Mouse (Mus musculus) midbrain, embryonic 10.5 days (tissue): ENCODE measurements at regions not wholly inside any gene's neighbourhood (a gene's known extent, or its start where the extent isn't known, plus 50 kb on each side); places are given as distances from the start of the nearest gene placed in this dataset.

Experiments
- DNase-seq: peaks from one replicate; pipeline ENCODE4 v3.0.0-alpha.2; 2017; ENCODE audit warnings: low spot score
- H3K27ac ChIP-seq: fragments of 300-500 bp; sonication (generic); replicated peaks from 2 replicates; pipeline ENCODE4 v1.5.1; 2016; ENCODE audit warnings: mild to moderate bottlenecking
- H3K27me3 ChIP-seq: fragments of 300-500 bp; sonication (generic); 2 replicates; pipeline ENCODE4 v1.6.1; 2016; ENCODE audit warnings: low read depth, mild to moderate bottlenecking; ENCODE audit not compliant: poor library complexity, severe bottlenecking
- H3K36me3 ChIP-seq: fragments of 300-500 bp; sonication (generic); 2 replicates; pipeline ENCODE4 v1.6.1; 2016; ENCODE audit warnings: mild to moderate bottlenecking, moderate library complexity
- H3K4me1 ChIP-seq: fragments of 300-500 bp; sonication (generic); 2 replicates; pipeline ENCODE4 v1.6.1; 2016
- H3K4me3 ChIP-seq: fragments of 300-500 bp; sonication (generic); 2 replicates; pipeline ENCODE4 v1.5.1; 2016; ENCODE audit warnings: mild to moderate bottlenecking, moderate library complexity
- H3K9me3 ChIP-seq: fragments of 300-500 bp; sonication (generic); replicated peaks from 2 replicates; pipeline ENCODE4 v1.6.1; 2016; ENCODE audit warnings: mild to moderate bottlenecking
- WGBS: fragments of 180-500 bp; shearing (Covaris S2); methylation state at CpG from one replicate; pipeline ENCODE4 v1.1.7; 2016; 5-methylcytosine and 5-hydroxymethylcytosine counted together

- 89% methylated on average over 5 of the region's 5 CpGs for WGBS
Measured at GRCm38 (mm10) chr14:60495441-60495840, 122.4 kb downstream of the Amer2 start.

DNA sequence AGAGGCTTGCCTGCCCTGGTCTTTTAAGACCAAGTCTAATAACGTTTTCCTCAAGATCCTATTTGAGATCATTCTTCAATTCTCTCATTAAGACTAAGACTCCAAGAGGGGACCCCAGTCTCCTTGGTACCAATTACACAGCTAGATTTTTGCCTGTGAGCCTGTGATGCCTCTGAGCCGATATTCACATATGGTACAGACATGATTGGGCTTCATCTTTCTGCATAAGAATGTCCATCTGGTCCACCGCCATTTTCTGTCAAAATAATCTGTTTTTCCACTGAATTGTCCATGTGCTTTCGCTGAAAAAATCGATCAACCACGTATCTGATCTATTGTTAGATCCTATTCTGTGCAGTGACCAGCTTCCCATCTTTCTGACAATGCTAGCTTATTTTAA lies 129.5 kb downstream of the Amer2 start:
- no peaks in the 10 kb centered on the region for H3K27me3 ChIP-seq
- DNase-seq, result no peak

More at GRCm38 (mm10) chr14:60495441-60495840, 122.4 kb downstream of the Amer2 start:
- no peak overlapping the region for H3K4me3 ChIP-seq
- H3K4me1 ChIP-seq, result no peaks in the 10 kb centered on the region
- no peak overlapping the region for H3K27ac ChIP-seq
- H3K27me3 ChIP-seq, result no peaks in the 10 kb centered on the region
- H3K9me3 ChIP-seq, result no peaks in the 10 kb centered on the region
- peaks cover 14% of the 10 kb centered on the region for H3K36me3 ChIP-seq
- DNase-seq, result no peak

DNA sequence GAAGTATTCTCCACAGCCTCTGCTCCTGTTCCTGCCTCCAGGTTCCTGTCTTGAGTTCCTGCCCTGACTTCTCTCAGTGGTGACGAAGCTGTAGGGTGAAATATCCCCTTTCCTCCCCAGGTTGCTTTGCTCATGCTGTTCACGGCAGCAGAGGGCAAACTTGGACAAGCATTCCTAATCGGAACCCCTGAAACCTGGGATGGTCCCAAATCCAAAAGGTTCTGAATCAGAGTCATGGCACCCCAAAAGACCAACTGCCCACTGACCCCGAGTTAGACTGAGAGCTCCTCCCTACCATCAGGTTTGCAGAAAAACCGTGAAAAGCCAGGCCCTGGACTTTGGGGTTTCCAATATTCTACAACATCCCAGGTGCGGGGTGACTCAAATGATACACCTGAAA lies 128.7 kb upstream of the Spata13 start:
- H3K27me3 ChIP-seq, result no peaks in the 10 kb centered on the region
- H3K4me3 ChIP-seq, result no peak overlapping the region
- H3K4me1 ChIP-seq, result peaks cover 7% of the 10 kb centered on the region; the same call in 1 of the 2 replicates
- no peak for DNase-seq
- H3K27ac ChIP-seq, result no peak overlapping the region
- no peaks in the 10 kb centered on the region for H3K9me3 ChIP-seq
- 0 out of 2 replicates have a peak, but pooled peaks cover 2% of the 10 kb centered on the region for H3K36me3 ChIP-seq
- WGBS, result 90% methylated on average over 6 of the region's 6 CpGs

More for the DNA sequence above, 129.5 kb downstream of the Amer2 start:
- H3K9me3 ChIP-seq, result no peaks in the 10 kb centered on the region
- H3K36me3 ChIP-seq, result 0 out of 2 replicates have a peak, but pooled peaks cover 2% of the 10 kb centered on the region
- no peak overlapping the region for H3K4me3 ChIP-seq
- 85% methylated on average over 6 of the region's 6 CpGs for WGBS
- H3K27ac ChIP-seq, result no peak overlapping the region
- peaks cover 7% of the 10 kb centered on the region; the same call in 1 of the 2 replicates for H3K4me1 ChIP-seq

DNA sequence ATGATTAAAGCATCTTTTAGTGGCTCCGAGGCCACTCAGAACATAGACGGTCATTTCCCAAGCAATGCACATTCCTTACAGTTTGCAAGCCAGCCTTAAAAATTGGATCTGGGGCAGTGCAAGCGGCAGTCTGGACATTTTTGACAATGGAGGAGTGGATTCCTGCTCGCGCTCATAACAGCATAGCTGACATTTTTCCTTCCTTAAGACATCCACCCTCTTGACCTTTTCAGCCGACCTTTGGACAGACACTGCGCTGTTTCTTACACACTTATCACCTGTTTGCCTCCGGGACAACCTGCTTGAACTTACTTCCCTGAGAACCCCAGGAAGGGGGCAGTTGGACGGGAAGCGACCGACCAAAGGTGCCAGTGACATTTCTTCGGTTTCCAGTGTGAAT lies 127.5 kb upstream of the Spata13 start:
- 85% methylated on average over 12 of the region's 12 CpGs for WGBS
- Histone ChIP-seq H3K4me3 (no peak overlapping the region), H3K4me1 (peaks cover 7% of the 10 kb centered on the region; the same call in 1 of the 2 replicates), H3K27ac (no peak overlapping the region), H3K27me3 (no peaks in the 10 kb centered on the region), H3K9me3 (no peaks in the 10 kb centered on the region), H3K36me3 (0 out of 2 replicates have a peak, but pooled peaks cover 2% of the 10 kb centered on the region)
- no peak for DNase-seq

DNA sequence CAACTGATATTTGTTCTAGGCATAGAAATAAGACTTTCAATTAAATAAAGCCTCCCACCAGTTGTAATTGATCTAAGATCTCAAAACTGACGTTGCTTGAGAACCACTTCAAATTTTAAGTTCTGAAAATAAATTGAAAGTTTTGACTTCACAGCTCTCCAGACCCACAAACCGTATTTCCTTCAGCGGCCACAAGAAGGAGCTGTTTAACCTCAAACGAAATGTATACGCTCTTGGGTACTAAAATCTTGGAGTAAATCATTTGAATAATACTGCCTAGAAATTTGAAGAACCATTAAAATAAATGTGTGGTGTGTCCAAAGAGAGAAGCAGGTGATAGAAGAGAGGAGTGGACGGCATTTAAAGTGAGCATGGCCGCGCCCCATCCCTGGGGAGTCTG lies 120.2 kb upstream of the Spata13 start:
- WGBS, result 30% methylated on average over 8 of the region's 8 CpGs
- H3K4me1 ChIP-seq, result no peaks in the 10 kb centered on the region
- no peaks in the 10 kb centered on the region for H3K9me3 ChIP-seq
- H3K4me3 ChIP-seq, result no peak overlapping the region
- H3K36me3 ChIP-seq, result 0 out of 2 replicates have a peak, but pooled peaks cover 5% of the 10 kb centered on the region
- no peaks in the 10 kb centered on the region for H3K27me3 ChIP-seq
- peak; percentile 52 for DNase-seq
- no peak overlapping the region for H3K27ac ChIP-seq

- 91% methylated on average over 12 of the region's 12 CpGs for WGBS
- no peaks in the 10 kb centered on the region for H3K27me3 ChIP-seq
- H3K27ac ChIP-seq, result no peak overlapping the region
- H3K9me3 ChIP-seq, result no peaks in the 10 kb centered on the region
- H3K36me3 ChIP-seq, result 0 out of 2 replicates have a peak, but pooled peaks cover 5% of the 10 kb centered on the region
- H3K4me1 ChIP-seq, result no peaks in the 10 kb centered on the region
- H3K4me3 ChIP-seq, result no peak overlapping the region
- DNase-seq, result no peak
Measured at GRCm38 (mm10) chr14:60515094-60515786, 118.6 kb upstream of the Spata13 start.

DNA sequence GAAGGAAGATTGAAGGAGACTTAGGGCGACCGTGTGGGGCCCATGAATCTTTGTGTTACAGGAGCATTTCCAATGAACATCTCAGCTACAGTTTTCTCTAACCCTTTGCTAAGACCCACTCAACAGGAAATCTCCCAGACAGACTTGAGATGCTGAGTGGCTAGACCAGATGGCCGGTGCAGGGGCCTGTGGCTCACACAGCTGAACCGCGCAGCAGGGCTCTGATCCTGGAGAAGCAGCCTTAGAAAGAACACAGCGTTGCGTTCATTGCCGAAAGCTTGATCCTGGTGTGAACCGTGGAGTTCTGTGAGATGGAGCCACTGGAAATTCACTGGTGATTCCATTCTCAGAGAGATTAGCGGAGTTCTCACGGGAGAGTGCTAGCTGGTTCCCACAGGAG lies 115.9 kb upstream of the Spata13 start:
- H3K9me3 ChIP-seq, result no peaks in the 10 kb centered on the region
- H3K27me3 ChIP-seq, result no peaks in the 10 kb centered on the region
- DNase-seq, result no peak
- WGBS, result 94% methylated on average over 11 of the region's 11 CpGs
- H3K27ac ChIP-seq, result no peak overlapping the region
- H3K4me1 ChIP-seq, result no peaks in the 10 kb centered on the region
- H3K36me3 ChIP-seq, result 0 out of 2 replicates have a peak, but pooled peaks cover 5% of the 10 kb centered on the region
- H3K4me3 ChIP-seq, result no peak overlapping the region

DNA sequence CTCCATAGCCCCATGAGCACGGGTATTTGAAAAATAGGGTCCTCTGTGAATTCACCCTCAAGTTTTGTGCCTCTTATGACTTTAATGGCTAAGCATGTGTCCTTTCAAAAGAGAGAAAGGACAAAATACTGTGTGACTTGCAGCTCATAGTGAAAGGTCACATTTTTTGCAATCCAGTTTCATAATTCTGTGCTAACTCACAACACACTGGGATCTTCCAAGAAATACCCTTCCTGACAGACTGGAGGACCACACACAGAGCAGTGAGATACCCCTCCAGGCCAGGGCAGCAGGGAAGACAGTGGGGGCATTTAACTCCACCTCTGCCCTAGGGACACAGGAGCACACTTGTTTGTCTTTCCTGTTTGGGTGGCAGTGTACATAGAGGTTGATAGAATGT lies 110.8 kb upstream of the Spata13 start:
- H3K27ac ChIP-seq, result no peak overlapping the region
- no peaks in the 10 kb centered on the region for H3K27me3 ChIP-seq
- H3K4me3 ChIP-seq, result no peak overlapping the region
- peaks cover 10% of the 10 kb centered on the region for H3K4me1 ChIP-seq
- no peak for DNase-seq
- no peaks in the 10 kb centered on the region for H3K9me3 ChIP-seq
- H3K36me3 ChIP-seq, result 0 out of 2 replicates have a peak, but pooled peaks cover 3% of the 10 kb centered on the region
- WGBS, result 74% methylated on average over 1 of the region's 1 CpGs

DNA sequence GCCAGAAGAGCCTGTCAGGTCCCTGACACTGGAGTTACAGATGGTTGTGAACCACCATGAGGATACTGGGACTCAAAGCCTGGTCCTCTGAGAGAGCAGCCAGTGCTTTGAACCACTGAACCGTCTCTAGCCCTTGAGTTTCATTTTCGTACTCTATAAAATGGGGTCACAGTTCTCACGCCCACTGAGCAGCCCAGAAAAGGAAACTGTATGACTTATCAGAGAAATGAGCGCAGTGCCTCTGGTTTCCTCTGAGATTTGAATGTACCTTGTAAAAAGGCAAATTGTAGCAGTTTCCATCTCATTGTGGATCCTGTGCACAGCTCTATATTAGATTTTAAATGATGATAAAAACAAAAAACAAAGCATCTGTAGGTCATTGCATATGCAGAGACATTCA lies 108.9 kb upstream of the Spata13 start:
- Histone ChIP-seq H3K36me3 (no peaks in the 10 kb centered on the region), H3K4me3 (no peak overlapping the region), H3K27ac (no peak overlapping the region), H3K4me1 (peaks cover 19% of the 10 kb centered on the region), H3K27me3 (no peaks in the 10 kb centered on the region), H3K9me3 (no peaks in the 10 kb centered on the region)
- 86% methylated on average over 4 of the region's 4 CpGs for WGBS
- DNase-seq, result no peak

- no peaks in the 10 kb centered on the region for H3K27me3 ChIP-seq
- 77% methylated on average over 13 of the region's 13 CpGs for WGBS
- no peak overlapping the region for H3K4me3 ChIP-seq
- no peaks in the 10 kb centered on the region for H3K9me3 ChIP-seq
- peak; percentile 73 for DNase-seq
- no peaks in the 10 kb centered on the region for H3K36me3 ChIP-seq
- H3K27ac ChIP-seq, result peak overlapping the region; percentile 57
- H3K4me1 ChIP-seq, result peaks cover 25% of the 10 kb centered on the region
Measured at GRCm38 (mm10) chr14:60525284-60525962, 108.4 kb upstream of the Spata13 start.

GRCm38 (mm10) chr14:60525979-60526378 lies 107.8 kb upstream of the Spata13 start:
- no peak overlapping the region for H3K4me3 ChIP-seq
- 79% methylated on average over 3 of the region's 3 CpGs for WGBS
- peak overlapping the region; percentile 57 for H3K27ac ChIP-seq
- peaks cover 29% of the 10 kb centered on the region for H3K4me1 ChIP-seq
- no peaks in the 10 kb centered on the region for H3K36me3 ChIP-seq
- no peaks in the 10 kb centered on the region for H3K27me3 ChIP-seq
- no peak for DNase-seq
- H3K9me3 ChIP-seq, result no peaks in the 10 kb centered on the region

DNA sequence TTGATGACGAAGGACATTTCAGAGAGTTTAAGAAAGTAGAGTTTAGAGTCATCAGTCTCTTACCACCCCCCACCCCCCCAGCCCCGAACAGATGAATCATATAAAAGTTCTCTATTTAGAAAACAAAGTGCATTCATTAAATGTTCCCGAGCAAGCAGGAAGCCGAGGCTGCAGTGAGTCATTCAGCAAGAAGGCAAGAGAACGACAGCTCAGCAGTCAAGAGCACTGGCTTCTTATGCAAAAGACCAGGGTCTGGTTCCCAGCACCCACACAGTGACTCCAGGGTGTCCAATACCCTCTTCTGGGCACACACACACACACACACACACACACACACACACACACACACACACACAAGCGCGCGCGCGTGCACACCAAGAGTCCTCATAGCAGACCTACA lies 107.0 kb upstream of the Spata13 start:
- Histone ChIP-seq H3K4me3 (no peak overlapping the region), H3K36me3 (peaks cover 1% of the 10 kb centered on the region; the same call in 1 of the 2 replicates), H3K4me1 (peaks cover 29% of the 10 kb centered on the region), H3K9me3 (no peaks in the 10 kb centered on the region), H3K27ac (no peak overlapping the region), H3K27me3 (no peaks in the 10 kb centered on the region)
- WGBS, result 88% methylated on average over 10 of the region's 10 CpGs
- DNase-seq, result no peak

DNA sequence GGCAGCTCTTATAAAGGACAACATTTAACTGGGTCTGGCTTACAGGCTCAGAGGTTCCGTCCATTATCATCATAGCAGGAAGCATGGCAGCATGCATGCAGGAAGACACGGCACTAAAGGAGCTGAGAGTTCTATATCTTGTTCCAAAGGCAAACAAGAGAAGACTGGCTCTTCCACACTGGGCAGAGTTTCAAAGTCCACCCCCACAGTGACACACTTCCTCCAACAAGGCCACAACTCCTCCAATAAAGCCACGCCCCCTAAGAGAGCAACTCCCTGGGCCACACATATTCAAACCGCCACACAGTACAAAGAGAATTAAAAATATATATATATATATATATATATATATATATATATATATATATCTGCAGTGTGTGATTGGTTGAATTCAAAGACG lies 105.8 kb upstream of the Spata13 start:
- H3K4me1 ChIP-seq, result peaks cover 37% of the 10 kb centered on the region
- no peaks in the 10 kb centered on the region for H3K9me3 ChIP-seq
- H3K27me3 ChIP-seq, result no peaks in the 10 kb centered on the region
- H3K27ac ChIP-seq, result no peak overlapping the region
- no peak overlapping the region for H3K4me3 ChIP-seq
- no peak for DNase-seq
- H3K36me3 ChIP-seq, result peaks cover 6% of the 10 kb centered on the region; the same call in 1 of the 2 replicates
- WGBS, result 93% methylated on average over 5 of the region's 5 CpGs
